Mouse (Mus musculus) myocyte (in vitro differentiated cells): Measurements from ENCODE around the gene Rac3.

Experiments
- E2F4 ChIP-seq: IDR thresholded peaks from one replicate; pipeline ENCODE4 v1.6.1; 2011; ENCODE audit warnings: mild to moderate bottlenecking, control low read depth, moderate library complexity; ENCODE audit not compliant: insufficient read depth
- MAX ChIP-seq: IDR thresholded peaks from one replicate; pipeline ENCODE4 v1.6.1; 2011; ENCODE audit warnings: low read depth, mild to moderate bottlenecking, control low read depth
- POLR2A ChIP-seq: IDR thresholded peaks from one replicate; pipeline ENCODE4 v1.6.1; 2011; ENCODE audit warnings: low read depth, mild to moderate bottlenecking, control low read depth, moderate library complexity; ENCODE audit not compliant: insufficient read length
- TCF3 ChIP-seq: IDR thresholded peaks from one replicate; pipeline ENCODE4 v1.6.1; 2011; ENCODE audit warnings: low read depth, control low read depth; ENCODE audit not compliant: insufficient read length

DNA sequence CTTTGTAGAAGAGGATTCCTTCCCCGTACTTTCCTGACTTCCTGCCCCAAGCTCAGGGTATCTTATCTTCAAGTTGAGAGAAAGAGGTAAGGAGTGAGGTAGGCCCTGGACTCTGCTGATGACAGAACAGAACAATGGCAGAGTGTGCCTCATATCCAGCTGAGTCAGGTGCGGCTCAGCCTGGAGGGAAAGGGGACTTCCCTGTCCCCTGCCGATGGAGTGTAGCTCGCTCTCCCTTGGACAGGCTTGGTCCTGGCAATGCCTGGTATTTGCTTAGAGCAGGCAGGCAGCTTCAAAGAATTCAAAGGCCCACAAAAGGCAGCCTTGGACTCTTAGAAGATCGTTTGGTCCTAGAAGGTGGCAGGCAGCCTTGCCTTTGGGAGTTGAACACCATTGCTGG lies 15.2 kb upstream of the Rac3 start:
- TF ChIP-seq E2F4, result no peak
- TF ChIP-seq TCF3, result no peak
- TF ChIP-seq POLR2A, result no peak
- TF ChIP-seq MAX, result no peak
